Mouse (Mus musculus) mesoderm, embryonic 11.5 days (tissue): ENCODE measurements at regions not wholly inside any gene's neighbourhood (a gene's known extent, or its start where the extent isn't known, plus 50 kb on each side); places are given as distances from the start of the nearest gene placed in this dataset.

Experiments used
- DNase-seq: peaks from one replicate; pipeline ENCODE4 v3.0.0-alpha.2; 2012; ENCODE audit warnings: low read depth, low spot score

DNA sequence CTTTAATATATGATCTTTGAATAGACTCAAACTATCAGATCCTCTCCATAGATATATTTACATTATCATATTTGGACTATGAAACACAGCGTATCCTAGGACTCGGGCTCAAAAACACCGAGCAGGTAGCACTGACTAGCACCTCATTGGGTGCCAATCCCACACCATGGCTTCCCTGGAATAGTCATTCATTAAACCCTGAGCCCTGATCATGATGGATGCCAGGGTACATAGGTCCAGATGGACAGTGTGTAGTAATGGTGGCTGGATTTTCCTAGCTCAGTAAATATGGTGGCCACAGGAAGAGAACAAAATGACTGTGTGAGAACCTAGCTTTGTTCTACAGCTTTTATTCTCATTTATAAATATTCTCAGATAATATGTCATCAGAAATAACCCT lies 390.1 kb upstream of the Nr2f2 start:
- DNase-seq: no peak

DNA sequence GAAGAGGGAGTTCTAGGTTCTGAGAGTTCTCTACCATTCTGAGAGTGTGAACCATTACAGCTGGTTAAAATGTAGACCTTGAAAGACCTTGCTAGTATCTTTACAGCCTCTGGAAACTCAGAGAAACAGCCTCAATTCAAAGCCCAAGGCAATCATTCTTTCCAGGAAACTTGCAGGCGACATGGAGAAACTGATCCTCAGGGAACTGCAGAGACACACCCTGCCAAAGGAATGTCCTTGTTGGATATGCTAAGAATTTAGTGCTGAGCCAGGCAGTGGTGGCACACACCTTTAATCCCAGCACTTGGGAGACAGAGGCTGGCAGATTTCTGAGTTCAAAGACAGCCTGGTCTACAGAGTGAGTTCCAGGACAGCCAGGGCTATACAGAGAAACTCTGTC lies 388.3 kb upstream of the Nr2f2 start:
- no peak for DNase-seq

DNA sequence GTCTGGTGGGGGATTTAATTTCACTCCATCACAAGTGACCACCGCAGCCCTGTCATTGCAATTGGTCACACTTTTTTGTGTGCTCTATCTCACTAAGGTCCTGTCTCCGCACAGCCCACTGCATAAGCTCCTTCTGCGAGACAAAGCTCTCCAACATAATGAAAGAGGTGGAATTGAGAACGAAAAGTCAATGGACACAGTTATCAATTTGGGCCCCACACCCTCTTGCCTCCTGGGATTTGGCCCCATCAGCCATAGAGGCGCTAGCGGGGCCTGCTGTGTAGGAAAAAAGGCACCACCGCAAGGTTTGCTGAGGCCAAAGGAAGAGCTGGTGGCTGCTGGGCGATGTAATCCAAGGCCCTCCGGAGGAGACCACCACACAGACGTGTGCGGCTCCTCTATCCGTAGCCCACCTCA lies 386.3 kb upstream of the Nr2f2 start:
- DNase-seq: peak; percentile 61

DNA sequence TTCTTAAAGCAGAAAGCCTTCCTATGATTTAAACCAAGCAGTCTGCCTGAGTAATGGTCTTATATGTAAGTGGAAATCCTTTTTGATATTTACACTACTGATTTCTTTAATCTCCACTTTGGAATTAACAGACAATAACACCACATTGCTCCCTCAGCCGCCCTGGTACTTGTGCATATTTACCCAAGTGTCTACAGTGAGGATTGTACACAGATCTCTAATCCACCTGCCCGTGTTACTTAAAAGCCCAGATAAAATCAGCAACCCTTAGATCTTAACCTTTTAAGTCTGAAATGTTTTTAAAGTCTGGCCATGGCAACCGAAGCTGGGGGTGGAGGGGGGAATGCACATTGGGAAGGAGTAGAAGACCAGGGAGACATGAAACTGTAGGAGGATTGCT lies 382.3 kb upstream of the Nr2f2 start:
- DNase-seq: no peak

DNA sequence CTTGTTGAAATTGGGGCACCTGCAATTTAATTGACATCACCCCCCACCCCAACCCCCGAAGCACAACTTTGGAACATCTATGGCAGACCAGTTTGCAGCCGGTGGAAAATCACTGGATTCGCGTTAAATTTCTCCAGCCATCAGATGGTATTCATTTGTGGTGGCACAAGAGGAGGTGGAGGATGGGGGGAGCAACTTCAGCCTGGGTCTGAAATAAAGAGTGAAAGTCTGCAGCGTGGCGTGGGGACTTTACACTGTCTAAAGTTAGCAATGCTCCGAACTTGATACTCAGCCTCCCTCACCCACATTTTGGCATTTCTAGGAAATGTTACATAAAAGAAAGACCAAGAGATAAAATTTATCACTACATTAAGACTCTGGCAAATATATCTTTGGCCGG lies 381.8 kb upstream of the Nr2f2 start:
- DNase-seq: no peak

- DNase-seq: peak; percentile 68
Measured at GRCm38 (mm10) chr7:70744296-70744695, 377.8 kb upstream of the Nr2f2 start.

- no peak for DNase-seq
Measured at GRCm38 (mm10) chr7:70735591-70735990, 369.1 kb upstream of the Nr2f2 start.

DNA sequence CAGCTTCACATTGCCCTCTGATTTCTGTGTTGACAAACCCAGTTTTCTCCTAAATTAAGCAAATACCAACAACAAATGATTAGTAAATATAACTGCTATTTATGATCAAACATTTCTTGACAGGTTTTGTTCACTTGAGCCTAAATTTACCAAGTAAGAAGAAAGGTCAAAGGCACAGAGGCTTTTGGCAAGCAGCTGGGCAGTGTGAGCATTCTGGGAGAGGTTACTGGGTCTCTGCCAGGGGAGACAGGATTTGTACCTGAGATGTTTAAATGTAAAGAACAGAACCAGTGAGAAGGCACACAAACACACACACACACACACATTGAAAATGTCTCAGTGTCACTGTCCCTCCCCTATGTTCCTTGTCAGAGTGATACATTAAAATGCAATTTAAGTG lies 367.0 kb upstream of the Nr2f2 start:
- no peak for DNase-seq

GRCm38 (mm10) chr7:70729896-70730295 lies 363.4 kb upstream of the Nr2f2 start:
- no peak for DNase-seq

DNA sequence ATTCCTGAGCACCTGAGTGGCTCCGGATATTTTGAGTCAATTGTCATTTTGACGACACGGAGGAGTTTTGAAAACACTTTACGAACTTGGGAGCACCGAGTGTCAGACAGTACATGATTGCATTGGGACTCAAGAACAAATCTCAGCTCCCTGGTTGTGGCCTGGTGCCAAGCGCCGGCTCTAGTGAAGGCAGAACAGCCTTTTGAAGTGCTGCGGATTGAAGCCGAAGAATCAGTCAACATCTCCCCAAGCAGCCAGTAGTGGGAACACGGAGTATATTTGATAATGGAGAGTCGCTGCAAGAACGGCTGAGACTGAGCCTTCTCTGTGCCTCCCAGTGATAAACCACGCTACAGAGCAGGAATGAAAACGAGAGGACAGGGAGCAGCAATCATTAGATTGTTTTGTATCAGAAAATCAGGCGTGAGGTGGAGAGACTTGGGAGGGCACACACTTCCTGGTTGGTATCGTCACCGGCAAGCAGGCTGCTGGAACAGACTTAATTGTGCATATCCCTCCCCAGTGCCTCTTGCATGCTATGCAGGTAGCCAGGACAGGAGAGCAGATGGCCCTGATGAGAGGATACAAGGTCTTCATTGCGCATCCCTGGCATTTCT lies 351.7 kb upstream of the Nr2f2 start:
- no peak for DNase-seq

DNA sequence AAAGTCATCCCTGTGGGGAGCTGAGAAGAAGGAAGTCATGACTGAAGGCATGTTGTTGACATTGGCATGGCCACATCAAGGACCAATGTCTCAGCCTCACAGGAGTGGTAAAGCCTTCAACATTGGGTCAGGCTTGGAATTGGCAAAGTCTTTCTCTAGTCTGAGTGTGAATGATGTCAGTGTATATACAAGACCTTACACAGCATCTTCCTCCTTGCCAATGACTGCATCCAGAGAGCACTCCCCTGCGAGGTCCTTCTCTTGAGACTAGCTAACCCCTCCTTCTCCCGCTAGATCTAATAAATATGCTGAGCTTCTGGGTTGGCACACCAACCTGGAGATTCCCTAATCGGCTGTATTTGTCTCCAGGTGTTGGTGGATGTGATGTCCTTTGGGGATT lies 351.1 kb upstream of the Nr2f2 start:
- DNase-seq: no peak

GRCm38 (mm10) chr7:70716811-70717458 lies 350.4 kb upstream of the Nr2f2 start:
- DNase-seq: no peak

DNA sequence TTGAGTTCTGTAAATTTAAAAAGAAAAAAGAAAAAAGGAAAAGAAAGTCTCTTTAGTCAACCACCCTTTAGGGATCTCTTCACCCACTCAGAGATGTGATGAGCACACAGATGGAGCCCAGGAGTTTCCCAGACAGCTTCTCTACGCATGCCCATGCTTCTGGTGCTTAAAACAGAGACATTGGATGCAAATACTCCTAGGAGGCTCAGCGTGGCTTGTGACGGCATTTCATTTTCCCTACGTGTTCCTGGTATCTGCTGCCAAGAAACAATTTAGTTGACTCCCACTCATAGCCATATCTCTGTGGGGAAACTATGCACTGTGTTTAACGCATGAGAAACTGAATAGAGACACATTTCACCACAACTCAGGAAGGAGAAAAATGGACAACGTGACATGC lies 345.6 kb upstream of the Nr2f2 start:
- DNase-seq: no peak

DNA sequence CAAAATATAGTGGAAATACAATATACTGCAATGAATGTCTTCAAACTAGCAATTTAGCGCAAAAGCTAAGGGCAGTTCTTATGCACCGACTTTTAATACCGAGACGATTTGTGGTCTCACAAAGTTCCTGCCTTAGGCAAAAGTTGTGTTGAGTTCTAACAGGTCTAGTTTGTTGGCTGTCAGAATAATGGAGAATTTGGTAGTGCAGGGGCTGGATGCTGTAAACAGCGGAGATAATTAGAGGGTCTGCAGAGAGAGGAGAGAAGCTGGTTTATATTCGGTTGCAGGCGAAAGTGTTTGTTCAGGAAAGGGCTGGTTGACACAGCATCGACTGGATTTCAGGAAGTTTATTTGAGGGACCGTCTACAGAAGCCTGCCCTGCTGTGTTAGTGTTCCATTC lies 339.7 kb upstream of the Nr2f2 start:
- no peak for DNase-seq

- no peak for DNase-seq
Measured at GRCm38 (mm10) chr7:70703784-70704183, 337.2 kb upstream of the Nr2f2 start.

DNA sequence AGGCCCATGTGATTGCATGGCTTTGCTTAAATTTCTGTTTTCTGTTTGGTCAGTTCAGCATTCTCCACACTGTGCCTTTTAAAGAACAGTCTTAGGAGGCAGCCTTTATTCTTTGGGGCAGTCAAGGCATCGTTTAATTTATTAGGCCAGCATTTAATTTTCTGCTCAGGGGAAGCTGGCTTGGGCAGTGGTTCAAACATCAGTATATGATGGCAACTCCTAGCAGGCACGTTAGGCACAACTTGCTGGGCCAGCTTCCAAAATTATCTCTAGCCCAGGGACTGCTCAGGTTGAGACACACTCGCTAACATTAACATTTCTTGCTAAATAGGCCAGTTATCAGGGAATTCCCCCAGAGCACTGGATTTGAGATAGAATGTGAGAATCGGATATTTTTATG lies 333.9 kb upstream of the Nr2f2 start:
- DNase-seq: no peak

DNA sequence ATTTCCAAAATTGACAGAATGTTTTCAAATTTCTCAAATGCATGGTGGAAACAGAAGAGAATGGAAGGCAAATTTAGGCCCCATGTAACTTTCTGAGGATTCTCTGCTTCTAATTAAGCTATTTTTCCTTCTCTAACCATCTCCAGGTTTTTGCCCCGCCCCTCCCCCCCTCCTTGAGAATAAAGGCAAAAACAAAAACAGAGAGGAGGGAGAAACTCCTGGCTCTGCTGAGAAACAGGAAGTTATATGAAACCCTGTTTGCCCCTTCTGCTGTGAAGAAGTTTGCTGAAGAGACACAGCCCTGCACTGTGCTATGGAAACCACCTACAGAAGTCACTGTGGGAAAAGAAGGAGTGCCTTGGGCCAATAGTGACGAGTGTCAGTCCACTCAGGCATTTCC lies 332.9 kb upstream of the Nr2f2 start:
- no peak for DNase-seq

- DNase-seq: no peak
Measured at GRCm38 (mm10) chr7:70698986-70699385, 332.5 kb upstream of the Nr2f2 start.

GRCm38 (mm10) chr7:70692160-70692559 lies 325.6 kb upstream of the Nr2f2 start:
- no peak for DNase-seq

GRCm38 (mm10) chr7:70690845-70691244 lies 324.3 kb upstream of the Nr2f2 start:
- no peak for DNase-seq

DNA sequence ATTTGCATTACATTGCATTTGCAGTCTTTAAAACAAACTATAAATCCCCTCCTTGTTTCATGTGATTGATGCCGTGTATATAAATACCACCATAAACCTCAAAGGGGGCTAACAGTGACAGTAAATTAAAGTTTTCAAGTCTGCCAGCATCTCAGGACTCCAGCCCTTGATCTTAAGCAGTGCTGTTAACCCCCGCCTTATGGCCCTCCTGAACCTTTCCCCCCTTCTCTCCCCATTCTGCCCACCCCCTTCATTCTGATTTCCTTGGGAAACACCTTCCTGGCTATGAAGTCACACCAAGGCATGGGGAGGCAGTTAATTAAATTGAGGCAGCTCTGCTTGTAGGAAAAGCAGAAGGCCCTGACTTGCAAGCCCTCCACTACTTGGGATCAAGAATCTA lies 302.5 kb upstream of the Nr2f2 start:
- peak; percentile 60 for DNase-seq

DNA sequence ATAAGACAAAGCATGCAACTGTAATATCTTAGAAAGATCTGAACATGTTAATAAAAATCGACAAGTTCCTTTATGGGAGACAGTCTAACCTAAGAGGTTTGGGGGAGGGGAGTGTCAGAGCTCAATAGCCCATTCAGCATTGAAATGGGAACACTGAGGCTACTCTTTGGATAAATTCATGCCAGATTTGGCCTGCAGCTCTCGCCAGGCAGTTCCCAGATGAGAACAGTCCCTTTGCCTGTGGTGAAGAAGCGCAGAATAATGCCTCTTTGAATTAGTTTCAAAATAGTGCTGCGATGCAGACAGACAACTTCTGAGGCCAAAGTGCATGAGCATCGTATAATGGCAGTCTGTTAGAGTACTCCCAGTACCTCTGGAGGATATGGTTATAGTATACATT lies 293.6 kb upstream of the Nr2f2 start:
- peak; percentile 9 for DNase-seq

- no peak for DNase-seq
Measured at GRCm38 (mm10) chr7:70649760-70650377, 283.3 kb upstream of the Nr2f2 start.
